Mouse (Mus musculus) layer of hippocampus, adult 11-12 months (tissue): ENCODE data around the gene Tyrp1.

Experiments
- DNase-seq: peaks from one replicate; pipeline ENCODE4 v3.0.0; 2022; ENCODE audit warnings: low spot score

Gene Tyrp1

DNA sequence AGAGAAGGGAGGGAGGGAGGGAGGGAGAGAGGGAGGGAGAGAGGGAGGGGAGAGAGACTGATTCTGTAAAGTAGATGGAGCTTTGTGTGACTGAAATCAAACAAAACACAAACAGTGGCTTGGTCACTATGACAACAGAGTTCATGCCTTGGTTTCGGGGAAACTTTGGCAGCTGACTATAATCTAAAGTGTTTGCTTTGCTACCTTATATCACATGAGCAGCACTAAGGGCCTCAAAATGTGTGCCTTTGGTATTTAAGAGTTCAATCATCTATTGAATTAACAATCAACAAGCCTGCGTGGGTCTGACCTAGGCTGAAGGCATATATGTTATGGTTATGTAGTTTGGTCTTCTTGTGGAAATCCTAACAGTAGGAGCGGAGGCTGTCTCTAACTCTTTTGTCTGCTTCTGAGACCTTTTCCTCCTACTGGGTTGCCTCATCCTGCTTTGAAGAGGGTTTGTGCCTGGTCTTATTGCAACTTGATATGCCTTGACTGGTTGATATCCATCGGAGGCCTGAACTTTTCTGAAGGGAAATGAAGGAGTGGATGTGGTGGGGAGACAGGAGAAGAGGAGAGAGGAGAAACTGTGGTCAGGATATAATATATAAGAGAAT lies 61.5 kb downstream of the Tyrp1 start:
- no peak for DNase-seq
